Mouse (Mus musculus) midbrain, embryonic 12.5 days (tissue): ENCODE measurements around the gene Srgap3. TPM values are rescaled to one million over a fixed set of nuclear protein-coding genes. Genes with fewer than 3 reads are reported as not detected.
"Not testable (repeated sequence)": the region's sequence is repeated elsewhere in the genome, so short reads cannot be mapped to it uniquely, and the experiment has no call there.

ENCODE experiments used
- ATAC-seq: fragments of 200-750 bp; cut with Nextera tagmentation; 2 replicates; pipeline ENCODE4 v1.8.0; 2017; ENCODE audit warnings: low read depth, moderate TSS enrichment, moderate library complexity; ENCODE audit not compliant: low FRiP score
- H3K27ac ChIP-seq: fragments of 300-500 bp; sonication (generic); replicated peaks from 2 replicates; pipeline ENCODE4 v1.5.1; 2016; ENCODE audit warnings: mild to moderate bottlenecking
- H3K27me3 ChIP-seq: fragments of 300-500 bp; sonication (generic); 2 replicates; pipeline ENCODE4 v1.6.1; 2016; ENCODE audit warnings: mild to moderate bottlenecking
- H3K36me3 ChIP-seq: fragments of 300-500 bp; sonication (generic); 2 replicates; pipeline ENCODE4 v1.6.1; 2016
- H3K4me1 ChIP-seq: fragments of 300-500 bp; sonication (generic); 2 replicates; pipeline ENCODE4 v1.6.1; 2016
- H3K4me2 ChIP-seq: fragments of 300-500 bp; sonication (generic); replicated peaks from 2 replicates; pipeline ENCODE4 v1.6.1; 2016; ENCODE audit warnings: mild to moderate bottlenecking, moderate library complexity
- H3K4me3 ChIP-seq: fragments of 300-500 bp; sonication (generic); 2 replicates; pipeline ENCODE4 v1.5.1; 2016; ENCODE audit warnings: mild to moderate bottlenecking
- H3K9ac ChIP-seq: fragments of 300-500 bp; sonication (generic); replicated peaks from 2 replicates; pipeline ENCODE4 v1.6.1; 2016; ENCODE audit warnings: mild to moderate bottlenecking, moderate library complexity
- H3K9me3 ChIP-seq: fragments of 300-500 bp; sonication (generic); 2 replicates; pipeline ENCODE4 v1.6.1; 2016; ENCODE audit warnings: mild to moderate bottlenecking
- WGBS: fragments of 180-500 bp; shearing (Covaris S2); methylation state at CpG from one replicate; pipeline ENCODE4 v1.1.7; 2016; 5-methylcytosine and 5-hydroxymethylcytosine counted together
- polyA plus RNA-seq: library from polyadenylated mRNA; unstranded; fragments of >200 nt; fragmentation: Nextera tagmentation; extraction: Ambion mirVana; gene quantifications from 2 replicates; pipeline ENCODE4 v1.2.1, GENCODE M21; 2016

Srgap3 gene
- polyA plus RNA-seq, 1 experiment from 2014 or later: 60.5 TPM

GRCm38 (mm10) chr6:112868197-112868957, 78.7 kb downstream of the Srgap3 start:
- Histone ChIP-seq H3K36me3 (peaks cover 16% of the 10 kb centered on the region), H3K4me1 (peaks cover 49% of the 10 kb centered on the region), H3K9ac (no peak overlapping the region), H3K4me3 (no peak overlapping the region), H3K4me2 (no peak overlapping the region), H3K27ac (no peak overlapping the region), H3K27me3 (no peaks in the 10 kb centered on the region), H3K9me3 (no peaks in the 10 kb centered on the region)
- no peak for ATAC-seq
- WGBS: 92% methylated on average over 9 of the region's 9 CpGs

GRCm38 (mm10) chr6:112866096-112866495, 81.0 kb downstream of the Srgap3 start:
- Histone ChIP-seq H3K4me1 (peaks cover 45% of the 10 kb centered on the region), H3K9me3 (no peaks in the 10 kb centered on the region), H3K27me3 (no peaks in the 10 kb centered on the region), H3K27ac (peak overlapping the region; percentile 27; the same call in 1 of the 2 replicates), H3K36me3 (peaks cover 16% of the 10 kb centered on the region), H3K9ac (no peak overlapping the region), H3K4me2 (no peak overlapping the region), H3K4me3 (no peak overlapping the region)
- ATAC-seq: no peak
- 79% methylated on average over 4 of the region's 4 CpGs for WGBS

- ATAC-seq: peak; percentile 28; the same call in 1 of the 2 replicates
- 57% methylated on average over 6 of the region's 6 CpGs for WGBS
- H3K9ac ChIP-seq: no peak overlapping the region
- H3K4me1 ChIP-seq: peaks cover 46% of the 10 kb centered on the region
- H3K4me2 ChIP-seq: no peak overlapping the region
- H3K27me3 ChIP-seq: no peaks in the 10 kb centered on the region
- H3K27ac ChIP-seq: peak overlapping the region; percentile 27
- H3K36me3 ChIP-seq: peaks cover 10% of the 10 kb centered on the region
- H3K4me3 ChIP-seq: no peak overlapping the region
- H3K9me3 ChIP-seq: no peaks in the 10 kb centered on the region
Observed at GRCm38 (mm10) chr6:112865021-112865531, 82.0 kb downstream of the Srgap3 start.

- peaks cover 3% of the 10 kb centered on the region for H3K36me3 ChIP-seq
- no peak overlapping the region for H3K27ac ChIP-seq
- 95% methylated on average over 7 of the region's 7 CpGs for WGBS
- no peak overlapping the region for H3K9ac ChIP-seq
- H3K4me1 ChIP-seq: peaks cover 52% of the 10 kb centered on the region
- no peak overlapping the region for H3K4me3 ChIP-seq
- H3K27me3 ChIP-seq: no peaks in the 10 kb centered on the region
- H3K4me2 ChIP-seq: no peak overlapping the region
- ATAC-seq: no peak
- H3K9me3 ChIP-seq: no peaks in the 10 kb centered on the region
Observed at GRCm38 (mm10) chr6:112862465-112862864, 84.6 kb downstream of the Srgap3 start.

DNA sequence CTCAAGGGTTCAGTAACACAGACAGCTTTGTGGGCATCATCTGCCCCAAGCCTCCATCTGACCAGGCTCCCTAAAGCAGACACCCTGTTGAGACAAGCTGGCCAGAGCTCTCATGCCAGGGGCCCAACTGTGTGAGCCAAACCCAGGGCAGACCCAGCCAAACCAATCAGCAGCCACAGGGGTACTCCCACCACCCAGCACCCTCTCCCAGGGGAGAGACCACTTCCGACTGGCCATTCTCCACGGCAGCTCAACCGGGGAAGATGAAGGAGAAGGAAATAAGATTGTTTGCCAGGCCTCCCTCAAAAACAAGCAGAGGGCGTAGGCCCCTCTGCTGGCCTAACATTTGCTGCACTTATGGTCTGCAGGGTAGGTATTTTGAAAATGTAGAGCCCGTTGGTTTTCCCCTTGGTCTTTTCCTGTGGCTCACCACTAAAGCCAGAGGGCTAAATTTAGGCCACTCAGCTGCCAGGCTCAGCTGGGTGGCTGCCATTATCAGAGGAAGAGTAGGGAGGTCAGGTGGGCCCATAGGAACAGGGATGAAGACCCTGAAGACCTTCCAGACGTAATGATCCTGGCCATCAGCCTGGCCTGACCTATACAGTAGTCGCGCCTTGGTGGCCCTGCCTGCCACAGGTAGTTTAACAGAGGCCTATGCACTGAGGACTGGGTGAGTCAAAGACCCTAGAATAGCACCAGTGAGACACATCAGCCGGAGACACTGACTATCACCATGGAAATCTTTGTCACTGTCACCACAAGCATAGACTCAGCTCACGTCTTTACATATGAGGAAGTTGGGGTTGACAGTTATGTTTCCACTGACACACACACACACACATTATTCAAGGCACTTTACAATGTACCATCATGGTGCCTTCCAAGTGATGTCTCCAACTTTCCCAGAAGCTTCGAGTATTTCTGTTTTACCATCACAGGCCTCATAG, 85.4 kb downstream of the Srgap3 start:
- peaks cover 58% of the 10 kb centered on the region for H3K4me1 ChIP-seq
- no peak overlapping the region for H3K4me2 ChIP-seq
- WGBS: 80% methylated on average over 11 of the region's 11 CpGs
- ATAC-seq: no peak
- H3K27me3 ChIP-seq: no peaks in the 10 kb centered on the region
- H3K9me3 ChIP-seq: no peaks in the 10 kb centered on the region
- H3K4me3 ChIP-seq: no peak overlapping the region
- peak overlapping the region; percentile 42; the same call in 1 of the 2 replicates for H3K27ac ChIP-seq
- no peak overlapping the region for H3K9ac ChIP-seq
- no peaks in the 10 kb centered on the region; the same call in 1 of the 2 replicates for H3K36me3 ChIP-seq

DNA sequence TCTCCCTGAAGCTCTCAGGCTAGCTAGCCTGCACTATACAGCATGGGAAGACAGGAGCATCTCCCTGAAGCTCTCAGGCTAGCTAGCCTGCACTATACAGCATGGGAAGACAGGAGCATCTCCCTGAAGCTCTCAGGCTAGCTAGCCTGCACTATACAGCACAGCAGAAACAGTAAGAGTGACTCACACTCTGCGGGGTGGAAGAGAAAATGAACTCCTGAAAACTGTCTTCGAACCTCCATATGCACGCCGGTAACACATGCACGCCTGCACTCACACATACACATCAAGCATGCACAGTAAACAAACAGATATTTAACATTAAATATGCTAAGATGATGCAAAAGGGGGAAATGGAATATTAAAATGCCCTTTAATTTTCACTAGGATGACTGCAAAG, 86.8 kb downstream of the Srgap3 start:
- peaks cover 53% of the 10 kb centered on the region for H3K4me1 ChIP-seq
- 96% methylated on average over 5 of the region's 5 CpGs for WGBS
- H3K9me3 ChIP-seq, H3K27me3 ChIP-seq, H3K4me3 ChIP-seq, H3K9ac ChIP-seq, ATAC-seq, H3K36me3 ChIP-seq, H3K4me2 ChIP-seq: not testable (repeated sequence)
- 0 out of 2 replicates have a peak overlapping the region, but pooled peaks have one; percentile 16 for H3K27ac ChIP-seq

DNA sequence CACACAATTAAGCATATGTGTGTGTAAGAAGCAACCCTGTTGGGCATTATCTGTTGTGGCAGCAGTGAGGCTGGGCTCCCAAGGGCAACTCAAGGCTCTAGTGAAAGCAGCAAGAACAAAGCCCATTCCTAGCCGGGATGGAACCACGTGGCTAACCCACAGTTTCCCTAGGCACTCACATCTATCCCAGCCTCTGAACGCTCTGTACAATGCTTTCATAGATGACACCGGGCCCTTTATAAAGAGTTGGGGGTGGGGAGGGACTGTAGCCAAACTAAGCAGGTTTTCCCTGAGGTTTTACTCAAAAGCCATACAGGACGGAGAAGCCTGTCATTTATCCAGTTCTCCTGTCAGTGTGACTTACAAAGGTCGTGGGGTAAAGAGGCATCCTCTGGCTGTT, 90.0 kb downstream of the Srgap3 start:
- WGBS: 40% methylated on average over 6 of the region's 6 CpGs
- H3K9me3 ChIP-seq: no peaks in the 10 kb centered on the region
- no peak overlapping the region for H3K9ac ChIP-seq
- no peaks in the 10 kb centered on the region for H3K36me3 ChIP-seq
- no peaks in the 10 kb centered on the region for H3K27me3 ChIP-seq
- H3K4me2 ChIP-seq: no peak overlapping the region; the same call in 1 of the 2 replicates
- H3K4me3 ChIP-seq: no peak overlapping the region
- peak overlapping the region; percentile 52 for H3K27ac ChIP-seq
- ATAC-seq: peak; percentile 76
- peaks cover 60% of the 10 kb centered on the region for H3K4me1 ChIP-seq

DNA sequence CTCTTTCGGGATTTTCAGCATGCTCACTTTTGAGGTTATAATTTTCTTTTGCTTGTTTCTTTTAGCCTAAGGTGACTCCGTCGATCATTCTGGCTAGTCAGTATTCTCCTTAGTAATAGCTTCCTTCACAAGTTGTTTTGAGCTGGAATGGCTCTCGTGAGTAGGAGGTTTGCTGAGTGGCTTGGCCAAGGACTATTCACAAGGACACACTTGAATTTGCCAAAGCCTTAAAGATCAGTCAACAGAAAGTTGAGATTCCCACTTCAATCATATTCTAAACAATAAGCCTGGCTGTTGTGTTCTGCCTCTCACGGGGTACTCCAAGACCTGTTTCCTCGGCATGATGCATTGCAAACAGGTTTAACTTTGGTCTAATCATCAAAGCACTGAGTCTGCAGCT, 91.9 kb downstream of the Srgap3 start:
- Histone ChIP-seq H3K9ac (no peak overlapping the region), H3K4me2 (no peak overlapping the region), H3K4me3 (no peak overlapping the region), H3K27me3 (no peaks in the 10 kb centered on the region), H3K36me3 (0 out of 2 replicates have a peak, but pooled peaks cover under 1% of the 10 kb centered on the region), H3K27ac (no peak overlapping the region), H3K4me1 (peaks cover 64% of the 10 kb centered on the region), H3K9me3 (no peaks in the 10 kb centered on the region)
- 76% methylated on average over 6 of the region's 6 CpGs for WGBS
- no peak for ATAC-seq

- no peak overlapping the region for H3K4me2 ChIP-seq
- peaks cover 59% of the 10 kb centered on the region for H3K4me1 ChIP-seq
- H3K36me3 ChIP-seq: peaks cover 7% of the 10 kb centered on the region
- H3K9ac ChIP-seq: no peak overlapping the region
- ATAC-seq: no peak
- no peak overlapping the region for H3K4me3 ChIP-seq
- H3K27ac ChIP-seq: peak overlapping the region; percentile 54
- 55% methylated on average over 14 of the region's 14 CpGs for WGBS
- H3K27me3 ChIP-seq: no peaks in the 10 kb centered on the region
- H3K9me3 ChIP-seq: no peaks in the 10 kb centered on the region
Observed at GRCm38 (mm10) chr6:112852261-112853235, 94.5 kb downstream of the Srgap3 start.

DNA sequence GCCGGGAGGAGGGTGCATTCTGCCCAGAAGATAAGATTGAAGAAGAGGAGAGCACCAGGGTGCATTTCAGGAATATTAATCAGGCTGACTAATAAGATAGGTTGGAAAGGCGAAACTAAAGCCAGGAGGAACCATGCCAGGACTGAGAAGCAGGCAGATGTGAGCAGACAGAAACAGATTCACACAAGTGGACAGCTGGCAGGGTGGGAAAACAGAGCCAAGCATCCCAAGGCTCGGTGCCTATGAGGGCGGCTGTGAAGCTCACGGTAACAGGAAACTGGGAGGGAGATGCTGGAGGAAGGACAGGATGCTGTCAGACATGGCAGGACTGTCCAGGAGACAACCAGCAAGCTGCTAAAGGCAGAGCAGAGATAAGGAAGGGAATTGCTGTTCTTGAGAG, 96.3 kb downstream of the Srgap3 start:
- Histone ChIP-seq H3K9ac (no peak overlapping the region), H3K27ac (peak overlapping the region; percentile 46; the same call in 1 of the 2 replicates)
- no peak for ATAC-seq

GRCm38 (mm10) chr6:112848629-112849180, 98.4 kb downstream of the Srgap3 start:
- Histone ChIP-seq H3K27ac (0 out of 2 replicates have a peak overlapping the region, but pooled peaks have one; percentile 3), H3K9me3 (no peaks in the 10 kb centered on the region), H3K36me3 (peaks cover 19% of the 10 kb centered on the region), H3K27me3 (no peaks in the 10 kb centered on the region), H3K4me1 (peaks cover 30% of the 10 kb centered on the region), H3K4me2 (no peak overlapping the region), H3K9ac (no peak overlapping the region), H3K4me3 (no peak overlapping the region)
- WGBS: 96% methylated on average over 8 of the region's 8 CpGs
- no peak for ATAC-seq

More for the DNA sequence above, 96.3 kb downstream of the Srgap3 start:
- Histone ChIP-seq H3K36me3 (peaks cover 8% of the 10 kb centered on the region), H3K9me3 (no peaks in the 10 kb centered on the region), H3K27me3 (no peaks in the 10 kb centered on the region), H3K4me2 (no peak overlapping the region), H3K4me1 (peaks cover 42% of the 10 kb centered on the region), H3K4me3 (no peak overlapping the region)
- WGBS: 79% methylated on average over 5 of the region's 5 CpGs
